Mouse (Mus musculus) olfactory bulb, adult 2 months (tissue): ENCODE results near the gene Rnf44.

Experiments used
- CTCF ChIP-seq: fragments of 200-500 bp; IDR thresholded peaks from 2 replicates; pipeline ENCODE4 v1.5.1; 2012; ENCODE audit warnings: low read depth, mild to moderate bottlenecking, low read length, moderate library complexity; ENCODE audit not compliant: insufficient read depth
- POLR2A ChIP-seq: fragments of 200-500 bp; IDR thresholded peaks from 2 replicates; pipeline ENCODE4 v1.6.1; 2012; ENCODE audit warnings: mild to moderate bottlenecking, low read depth, low read length, moderate library complexity; ENCODE audit not compliant: insufficient read depth

DNA sequence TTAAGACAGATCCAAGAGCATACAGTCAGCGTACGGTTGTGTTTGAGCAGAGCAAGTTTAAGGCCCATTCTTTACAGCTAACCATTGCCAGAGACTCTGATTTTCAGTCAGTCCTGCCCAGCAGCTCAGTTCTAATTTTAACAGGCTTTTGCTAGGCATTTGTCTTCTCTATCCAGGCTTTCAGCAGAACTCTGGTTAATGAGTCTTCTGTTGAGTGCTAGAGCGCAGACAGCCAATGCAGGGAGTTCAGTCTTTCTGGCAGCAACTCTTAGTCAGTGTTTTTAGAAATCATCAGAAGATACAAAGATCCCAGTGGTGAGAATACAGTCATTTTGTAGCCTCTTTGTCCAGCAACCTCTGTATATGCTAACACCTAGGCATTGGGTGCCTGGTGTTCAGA lies 43.2 kb downstream of the Rnf44 start:
- TF ChIP-seq CTCF = no peak
- no peak for TF ChIP-seq POLR2A
